Mouse (Mus musculus): Measurements from ENCODE around the gene Styx.

- TF ChIP-seq POLR2A (IDR thresholded peaks at IDR 0.05; ENCODE audit: low read depth, low read length) = no peak
- TF ChIP-seq CTCF (IDR thresholded peaks at IDR 0.05; ENCODE audit: extremely low read depth, insufficient read length, insufficient replicate concordance, low read depth, low read length) = no peak
These were observed 111.5 kb downstream of the Styx start for GRCm38 (mm10) chr14:45462374-45462773.
